Mouse (Mus musculus) heart, postnatal 0 days (tissue): ENCODE measurements around the gene Nup107. TPM values are rescaled to one million over a fixed set of nuclear protein-coding genes. Genes with fewer than 3 reads are reported as not detected.
A peak's percentile ranks its signal among the peaks of the same experiment; 100 is the strongest.

Experiments
- ATAC-seq: fragments of 200-750 bp; cut with Nextera tagmentation; 2 replicates; pipeline ENCODE4 v1.8.0; 2017; ENCODE audit warnings: low read depth, moderate number of reproducible peaks, moderate library complexity; ENCODE audit not compliant: insufficient read depth
- DNase-seq: peaks from one replicate; pipeline ENCODE4 v3.0.0-alpha.2; 2016; ENCODE audit warnings: low spot score
- H3K27ac ChIP-seq: fragments of 300-500 bp; sonication (generic); 2 replicates; pipeline ENCODE4 v1.5.1; 2014; ENCODE audit warnings: low read depth, mild to moderate bottlenecking
- H3K27me3 ChIP-seq: fragments of 300-500 bp; sonication (generic); 2 replicates; pipeline ENCODE4 v1.6.1; 2014; ENCODE audit warnings: low read length, mixed read lengths; ENCODE audit not compliant: control insufficient read depth, insufficient read depth
- H3K36me3 ChIP-seq: fragments of 300-500 bp; sonication (generic); replicated peaks from 2 replicates; pipeline ENCODE4 v1.6.1; 2014; ENCODE audit warnings: low read length, mixed read lengths; ENCODE audit not compliant: control insufficient read depth, insufficient read depth
- H3K4me1 ChIP-seq: fragments of 300-500 bp; sonication (generic); 2 replicates; pipeline ENCODE4 v1.6.1; 2014; ENCODE audit warnings: antibody characterized with exemption; ENCODE audit not compliant: control insufficient read depth, insufficient read depth
- H3K4me2 ChIP-seq: fragments of 300-500 bp; sonication (generic); 2 replicates; pipeline ENCODE4 v1.6.1; 2014; ENCODE audit warnings: low read depth, mild to moderate bottlenecking, low read length, moderate library complexity
- H3K4me3 ChIP-seq: fragments of 300-500 bp; sonication (generic); 2 replicates; pipeline ENCODE4 v1.5.1; 2014; ENCODE audit warnings: low read depth, low read length
- H3K9ac ChIP-seq: fragments of 300-500 bp; sonication (generic); replicated peaks from 2 replicates; pipeline ENCODE4 v1.6.1; 2014; ENCODE audit warnings: low read depth, low read length, mixed read lengths
- H3K9me3 ChIP-seq: fragments of 300-500 bp; sonication (generic); replicated peaks from 2 replicates; pipeline ENCODE4 v1.6.1; 2016; ENCODE audit warnings: low read length; ENCODE audit not compliant: control insufficient read depth
- CTCF ChIP-seq: IDR thresholded peaks from 2 replicates; pipeline ENCODE4 v1.5.1; 2016; ENCODE audit warnings: antibody characterized with exemption, control low read depth, low read depth
- EP300 ChIP-seq: IDR thresholded peaks from 2 replicates; pipeline ENCODE4 v1.6.1; 2016; ENCODE audit warnings: antibody characterized with exemption, low read depth
- WGBS: fragments of 180-500 bp; shearing (Covaris S2); extraction: QIAGEN DNeasy Blood & Tissue Kit; methylation state at CpG from one replicate; pipeline ENCODE4 v1.1.7; 2014; 5-methylcytosine and 5-hydroxymethylcytosine counted together
- polyA plus RNA-seq: library from polyadenylated mRNA; unstranded; fragments of >200 nt; fragmentation: Nextera tagmentation; extraction: Ambion mirVana; gene quantifications from 2 replicates; pipeline ENCODE4 v1.2.1, GENCODE M21; 2015
- total RNA-seq: library from RNA; depleted of rRNA; stranded (reverse); fragments of >200 nt; gene quantifications from 2 replicates; pipeline ENCODE4 v1.2.3, GENCODE M21; 2014; ENCODE audit warnings: low replicate concordance

Gene Nup107
- total and polyA plus RNA-seq, 2 experiments from 2014 or later, result 18.6 to 23.6 TPM

DNA sequence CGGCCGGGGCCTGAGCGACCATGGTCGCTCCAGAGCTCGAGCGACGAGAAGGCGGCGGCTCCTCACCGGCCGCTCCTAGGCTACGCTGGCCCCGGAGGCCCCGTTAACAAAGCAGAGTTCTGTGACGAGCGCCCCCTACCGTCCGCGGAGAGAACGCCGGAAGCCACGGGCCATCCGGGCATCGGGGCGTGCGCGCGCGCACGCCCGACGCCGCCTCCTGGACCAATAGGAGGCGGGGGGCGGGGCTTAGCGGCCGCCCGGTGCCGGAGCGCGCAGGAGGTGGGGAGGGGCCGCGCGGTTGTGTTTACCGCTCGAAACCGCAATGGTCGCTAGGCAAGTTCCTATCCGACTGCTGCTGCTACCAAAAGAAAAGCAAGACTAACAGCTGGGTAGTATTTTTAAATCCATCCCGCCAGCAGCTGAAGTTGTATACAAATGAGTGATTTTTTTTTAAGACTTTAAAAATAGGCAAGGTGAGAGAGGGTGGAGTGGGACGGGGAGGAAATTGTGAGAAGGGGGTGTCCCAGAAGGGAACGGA is 81.8 kb downstream of the Nup107 start, which contains the start of gene Mdm2:
Gene Mdm2, minus strand, starts transcription at position 155 of the 538 bp plus-strand sequence.
- Histone ChIP-seq H3K4me3 (peak within 1 kb of the TSS; percentile 81), H3K27ac (peak within 1 kb of the TSS; percentile 93), H3K4me1 (peaks cover 21% of the 10 kb centered on the region), H3K27me3 (no peaks in the 10 kb centered on the region), H3K36me3 (peaks cover 11% of the 10 kb centered on the region), H3K9ac (peak within 1 kb of the TSS; percentile 90), H3K9me3 (no peaks in the 10 kb centered on the region), H3K4me2 (peak within 1 kb of the TSS; percentile 80)
- peak; percentile 79 for TF ChIP-seq CTCF
- no peak; the same call in 1 of the 2 replicates for TF ChIP-seq EP300
- DNase-seq (peak; percentile 94), ATAC-seq (peak; percentile 85)
- WGBS, result under 1% methylated on average over 51 of the region's 52 CpGs

DNA sequence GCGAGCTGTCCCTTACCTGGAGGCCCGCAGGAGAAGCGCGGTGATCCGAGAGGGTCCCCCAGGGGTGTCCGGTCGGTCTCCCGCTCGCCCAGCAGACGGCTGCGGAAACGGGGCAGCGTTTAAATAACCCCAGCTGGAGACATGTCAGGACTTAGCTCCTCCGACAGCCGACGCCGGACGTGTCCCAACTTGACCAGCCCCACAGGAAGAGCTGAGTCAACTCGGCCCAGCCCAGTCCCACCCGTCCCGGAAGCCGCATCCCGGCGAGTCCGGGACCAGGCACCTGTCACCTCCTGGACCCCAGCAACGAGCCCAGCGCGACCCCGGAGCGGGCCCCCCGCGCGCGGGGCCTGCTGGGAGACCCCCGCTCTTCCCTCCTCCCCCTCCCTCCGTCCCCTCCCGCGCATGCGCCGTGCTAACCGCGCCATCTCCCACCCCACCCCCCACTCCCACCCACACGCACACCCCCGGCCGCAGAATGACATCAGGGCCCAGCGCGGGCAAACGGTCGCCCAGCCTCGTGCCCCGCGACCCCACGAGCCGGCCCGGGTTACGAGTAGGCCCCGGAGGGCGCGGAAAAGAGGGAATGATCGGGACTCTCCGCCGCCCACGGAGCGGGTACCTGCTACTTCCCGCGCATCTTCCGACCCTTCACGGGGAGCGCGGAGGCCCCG is 82.4 kb downstream of the Nup107 start:
- H3K27me3 ChIP-seq, result no peaks in the 10 kb centered on the region
- peak; percentile 60 for DNase-seq
- WGBS, result under 1% methylated on average over 50 of the region's 71 CpGs

DNA sequence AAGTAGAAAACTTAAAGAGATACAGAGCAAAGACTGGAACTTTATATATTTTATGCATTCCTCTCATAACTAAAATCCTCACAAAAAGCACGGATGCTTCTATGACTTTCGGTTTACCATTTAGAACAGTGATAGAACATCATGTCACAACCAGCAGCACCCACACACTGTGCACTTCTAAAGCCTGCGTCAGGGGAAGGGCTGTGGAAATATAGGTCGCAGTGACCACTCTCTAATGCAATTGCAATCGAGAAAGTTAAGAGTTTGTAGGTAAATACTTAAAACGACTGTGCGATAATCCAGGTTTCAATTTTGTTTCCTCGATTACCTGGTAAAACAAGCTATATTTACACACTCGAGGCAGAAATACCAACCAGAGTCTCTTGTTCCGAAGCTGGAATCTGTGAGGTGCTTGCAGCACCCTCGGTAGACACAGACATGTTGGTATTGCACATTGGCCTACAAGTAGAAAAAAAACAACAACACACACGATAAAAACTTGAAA is 83.1 kb downstream of the Nup107 start:
- Histone ChIP-seq H3K9me3 (no peaks in the 10 kb centered on the region), H3K36me3 (peaks cover 24% of the 10 kb centered on the region), H3K27me3 (no peaks in the 10 kb centered on the region), H3K4me1 (peaks cover 21% of the 10 kb centered on the region), H3K4me2 (peak overlapping the region; percentile 80), H3K4me3 (peak overlapping the region; percentile 81), H3K27ac (peak overlapping the region; percentile 93), H3K9ac (peak overlapping the region; percentile 90)
- TF ChIP-seq CTCF (no peak), EP300 (no peak)
- 23% methylated on average over 12 of the region's 12 CpGs for WGBS
- ATAC-seq, result no peak
- DNase-seq, result no peak

More for the DNA sequence above, 82.4 kb downstream of the Nup107 start:
- peak overlapping the region; percentile 80 for H3K4me2 ChIP-seq
- H3K36me3 ChIP-seq, result peaks cover 17% of the 10 kb centered on the region
- ATAC-seq, result peak; percentile 67
- TF ChIP-seq CTCF, result no peak
- TF ChIP-seq EP300, result peak; percentile 26; the same call in 1 of the 2 replicates
- peak overlapping the region; percentile 90 for H3K9ac ChIP-seq
- H3K4me3 ChIP-seq, result peak overlapping the region; percentile 81
- H3K27ac ChIP-seq, result peak overlapping the region; percentile 93
- H3K4me1 ChIP-seq, result peaks cover 21% of the 10 kb centered on the region
- no peaks in the 10 kb centered on the region for H3K9me3 ChIP-seq

DNA sequence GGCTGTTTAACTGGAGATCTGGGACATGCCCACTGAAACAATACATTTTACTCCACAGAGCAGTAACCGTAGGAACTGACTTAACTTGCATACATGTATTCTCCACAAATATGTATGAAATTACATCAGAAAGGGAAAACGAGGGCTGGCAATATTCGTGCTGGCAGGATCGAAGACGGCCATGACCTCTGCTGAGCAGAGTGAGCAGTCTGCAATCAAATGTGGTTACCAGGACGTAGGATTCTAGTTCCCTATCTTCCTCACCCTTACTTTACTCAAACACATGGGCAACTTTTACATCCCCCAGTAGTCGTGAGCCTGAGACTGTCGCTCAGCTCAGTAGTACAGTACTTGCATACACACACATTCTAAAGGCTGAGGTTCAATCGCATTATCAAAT is 83.6 kb downstream of the Nup107 start:
- peaks cover 21% of the 10 kb centered on the region for H3K4me1 ChIP-seq
- no peak for ATAC-seq
- H3K9me3 ChIP-seq, result no peaks in the 10 kb centered on the region
- peak overlapping the region; percentile 90 for H3K9ac ChIP-seq
- H3K4me3 ChIP-seq, result peak overlapping the region; percentile 81
- H3K27me3 ChIP-seq, result no peaks in the 10 kb centered on the region
- peak overlapping the region; percentile 80 for H3K4me2 ChIP-seq
- H3K36me3 ChIP-seq, result peaks cover 30% of the 10 kb centered on the region
- no peak for DNase-seq
- TF ChIP-seq EP300 (no peak), CTCF (no peak)
- no peak overlapping the region for H3K27ac ChIP-seq
- WGBS, result 76% methylated on average over 9 of the region's 9 CpGs

DNA sequence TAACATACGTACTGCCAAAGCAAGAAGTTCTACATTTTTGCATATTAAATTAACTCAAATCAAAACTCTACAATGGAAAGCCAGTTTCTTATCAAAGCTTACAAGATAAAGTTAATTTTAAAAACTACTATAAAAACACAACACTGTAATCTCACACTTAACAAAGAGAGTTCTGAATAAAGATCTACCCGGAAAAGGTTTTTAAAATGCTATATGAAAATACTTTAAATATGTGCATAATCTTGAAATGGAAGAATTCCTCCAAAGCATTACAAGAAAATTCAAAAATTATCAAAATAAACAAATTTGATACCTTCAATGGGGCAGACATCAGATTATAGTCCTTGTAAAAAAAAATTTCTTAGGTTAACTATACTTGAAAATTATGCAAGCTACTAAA is 84.1 kb downstream of the Nup107 start:
- no peak for ATAC-seq
- TF ChIP-seq EP300 (no peak), CTCF (no peak)
- H3K36me3 ChIP-seq, result peaks cover 34% of the 10 kb centered on the region
- H3K4me3 ChIP-seq, result no peak overlapping the region
- no peak overlapping the region for H3K27ac ChIP-seq
- no peaks in the 10 kb centered on the region for H3K9me3 ChIP-seq
- H3K27me3 ChIP-seq, result no peaks in the 10 kb centered on the region
- no peak overlapping the region for H3K9ac ChIP-seq
- H3K4me1 ChIP-seq, result peaks cover 21% of the 10 kb centered on the region
- no peak overlapping the region for H3K4me2 ChIP-seq
- WGBS, result 97% methylated on average over 2 of the region's 2 CpGs
- DNase-seq, result no peak
